Mouse (Mus musculus) layer of hippocampus, postnatal 25 days (tissue): ENCODE measurements around the gene 1700034J05Rik. TPM values are rescaled to one million over a fixed set of nuclear protein-coding genes. Genes with fewer than 3 reads are reported as not detected.

Experiments used
- DNase-seq, 2 experiments: peaks; one replicate each; pipeline ENCODE4 v3.0.0; 2022; ENCODE audit warnings: mixed read lengths in 2 of 2, low spot score in 1 of 2; ENCODE audit errors: extremely low spot score in 1 of 2
- total RNA-seq, 2 experiments: library from RNA; stranded (reverse); gene quantifications; 2 replicates each; pipeline ENCODE4 v1.2.3; 2021

1700034J05Rik gene
- total RNA-seq, 2 experiments from 2014 or later = not detected

DNA sequence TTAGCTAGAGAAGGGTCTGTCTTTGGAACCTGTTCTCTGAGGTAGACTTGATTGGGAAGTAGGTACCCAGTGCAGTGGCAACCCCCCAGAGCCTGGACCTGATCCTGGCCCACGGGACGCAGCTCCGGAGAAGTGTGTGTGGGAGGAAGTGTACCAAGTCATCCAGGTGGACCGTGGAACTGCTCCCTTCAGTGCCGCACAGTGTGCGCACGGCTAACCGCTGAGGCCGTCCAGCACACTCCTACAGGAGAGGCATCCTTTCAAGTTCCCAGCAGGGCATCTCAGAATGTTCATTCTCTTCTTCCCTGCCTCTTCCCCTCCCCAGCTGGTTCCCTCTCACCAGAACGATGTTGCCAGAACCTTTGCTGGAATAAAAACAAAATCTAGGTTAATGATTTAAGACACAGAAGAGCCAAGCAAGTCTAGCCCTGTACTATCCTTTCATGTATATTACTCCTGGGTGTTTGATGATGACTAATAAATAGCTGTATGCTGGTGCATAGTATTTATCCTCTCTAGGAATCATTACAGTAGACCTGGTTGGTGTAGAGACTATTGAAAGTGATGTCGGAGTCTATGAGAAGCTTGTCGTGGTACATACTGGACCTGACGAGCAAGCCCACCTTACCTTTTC lies 11.0 kb upstream of the 1700034J05Rik start:
- no peak for DNase-seq

GRCm38 (mm10) chr6:146963396-146964150 lies 9.4 kb upstream of the 1700034J05Rik start:
- DNase-seq = no peak

DNA sequence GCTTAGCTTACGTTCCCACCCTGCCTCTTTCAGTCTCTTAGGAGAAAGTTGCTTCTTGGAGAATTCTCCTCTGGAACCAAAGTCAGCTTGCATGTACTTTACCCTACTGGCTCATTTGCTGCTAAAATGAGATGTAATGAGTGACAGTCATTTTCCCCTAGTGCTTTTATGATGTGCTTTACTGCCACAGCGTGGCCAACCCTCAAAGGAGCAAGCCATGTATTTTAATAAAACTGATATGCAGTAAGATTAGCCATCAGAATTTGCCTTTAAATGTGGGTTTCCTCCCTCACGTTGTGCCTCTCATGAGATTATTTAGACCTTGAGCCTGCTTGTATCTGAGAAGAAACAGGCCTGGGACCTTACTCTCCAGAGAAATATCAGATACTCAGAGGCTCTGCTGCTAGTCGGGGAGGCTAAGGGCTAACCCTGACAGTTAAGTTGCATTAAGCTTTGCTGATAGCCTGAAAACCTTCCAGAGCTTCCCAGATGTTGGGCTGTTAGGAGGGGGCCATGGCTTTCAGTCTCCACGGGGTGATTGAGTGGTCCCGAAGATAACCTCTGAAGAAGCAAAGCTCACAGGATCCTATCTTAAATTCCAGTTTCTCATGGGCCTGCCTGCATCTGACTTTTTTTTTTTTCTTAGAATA lies 7.7 kb upstream of the 1700034J05Rik start:
- DNase-seq = no peak

DNA sequence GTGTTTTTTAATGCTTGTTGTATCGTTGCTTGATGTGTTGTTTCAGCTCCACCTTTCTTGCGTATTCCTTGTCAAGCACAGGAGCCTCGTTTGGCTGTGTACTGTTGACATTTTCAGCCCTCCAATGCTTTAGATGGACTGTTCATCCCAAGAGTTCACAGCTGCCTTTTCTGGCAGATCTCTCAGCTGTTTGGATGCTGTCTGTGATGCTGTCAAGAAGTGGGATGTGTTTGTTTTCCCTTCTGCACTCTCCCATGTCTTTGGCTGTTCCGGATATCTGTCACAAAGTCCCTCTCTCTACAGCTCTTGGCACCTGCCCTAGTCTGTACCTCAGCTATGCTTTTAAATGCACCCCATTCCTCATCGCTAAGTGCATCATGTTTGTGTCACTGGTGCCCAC lies 6.7 kb upstream of the 1700034J05Rik start:
- DNase-seq = no peak

GRCm38 (mm10) chr6:146959908-146960680 lies 5.9 kb upstream of the 1700034J05Rik start:
- no peak for DNase-seq

GRCm38 (mm10) chr6:146958694-146959093 lies 4.5 kb upstream of the 1700034J05Rik start:
- DNase-seq = no peak

DNA sequence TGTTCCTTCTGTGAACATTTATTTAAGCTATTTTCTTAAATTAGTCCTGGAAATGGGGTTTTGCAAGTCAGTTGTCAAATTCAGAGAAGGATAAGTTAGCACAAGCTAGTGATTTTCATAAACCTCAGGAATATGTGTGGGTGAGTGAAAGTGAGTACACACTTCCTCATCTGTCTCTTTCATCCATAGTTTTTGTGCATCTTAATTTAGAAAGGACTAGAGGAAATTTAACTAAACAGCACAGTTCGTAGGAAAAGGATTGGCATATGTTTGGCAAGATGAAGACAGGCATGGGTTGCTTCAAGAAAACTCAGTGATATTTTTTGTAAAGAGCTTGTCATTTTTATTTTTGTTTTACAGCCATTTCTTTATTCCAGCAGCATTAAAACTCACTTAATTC lies 2.7 kb upstream of the 1700034J05Rik start:
- DNase-seq = no peak

DNA sequence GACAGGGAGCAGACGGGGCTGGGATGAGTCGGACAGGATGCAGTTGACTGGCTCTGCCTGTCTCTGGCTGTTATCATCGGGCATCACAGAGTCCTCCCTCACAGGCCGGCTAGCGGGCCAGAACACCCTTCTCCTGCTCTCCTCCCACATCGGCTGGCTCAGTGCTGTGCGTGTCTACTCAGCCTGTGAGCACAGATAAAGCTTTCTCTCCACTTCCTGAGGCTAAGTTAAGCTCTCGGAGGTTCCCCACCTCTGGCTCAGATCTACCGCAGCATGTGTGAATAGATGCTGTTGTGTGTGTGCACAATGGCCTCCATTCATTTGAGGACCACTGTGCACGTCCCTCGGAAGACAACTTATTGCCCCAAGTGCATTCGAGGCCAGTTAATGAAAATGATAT lies 1.7 kb upstream of the 1700034J05Rik start:
- peak in 1 of 2 experiments; percentile 20 for DNase-seq

GRCm38 (mm10) chr6:146955475-146955874 lies 1.3 kb upstream of the 1700034J05Rik start:
- no peak for DNase-seq

DNA sequence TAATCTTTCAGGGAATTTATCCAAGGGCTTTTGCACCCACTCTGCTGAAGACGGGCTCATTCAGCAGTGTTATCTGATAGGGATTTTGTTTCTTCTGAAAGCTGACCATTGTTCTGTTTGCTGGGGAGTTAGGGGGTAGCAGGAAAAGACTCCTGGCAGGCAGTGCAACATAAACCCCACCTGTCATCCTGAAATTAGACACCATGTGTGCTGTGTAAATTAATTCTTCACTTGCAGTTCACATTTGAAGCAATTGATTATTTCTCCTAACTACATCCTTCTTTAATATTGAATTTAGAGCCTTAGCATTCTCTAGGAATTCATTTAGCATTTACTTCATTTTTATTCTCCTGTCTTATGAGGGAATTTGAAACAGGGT lies 3.8 kb downstream of the 1700034J05Rik start:
- DNase-seq = no peak

GRCm38 (mm10) chr6:146949682-146950453 lies 4.4 kb downstream of the 1700034J05Rik start:
- no peak for DNase-seq

- no peak for DNase-seq
Measured at GRCm38 (mm10) chr6:146947186-146947585, 7.0 kb downstream of the 1700034J05Rik start.

GRCm38 (mm10) chr6:146946327-146947029 lies 7.7 kb downstream of the 1700034J05Rik start:
- DNase-seq = no peak

- DNase-seq = no peak
Measured at GRCm38 (mm10) chr6:146944830-146945229, 9.4 kb downstream of the 1700034J05Rik start.

- no peak for DNase-seq
Measured at GRCm38 (mm10) chr6:146944009-146944408, 10.2 kb downstream of the 1700034J05Rik start.

- DNase-seq = no peak
Measured at GRCm38 (mm10) chr6:146941505-146942275, 12.5 kb downstream of the 1700034J05Rik start.

DNA sequence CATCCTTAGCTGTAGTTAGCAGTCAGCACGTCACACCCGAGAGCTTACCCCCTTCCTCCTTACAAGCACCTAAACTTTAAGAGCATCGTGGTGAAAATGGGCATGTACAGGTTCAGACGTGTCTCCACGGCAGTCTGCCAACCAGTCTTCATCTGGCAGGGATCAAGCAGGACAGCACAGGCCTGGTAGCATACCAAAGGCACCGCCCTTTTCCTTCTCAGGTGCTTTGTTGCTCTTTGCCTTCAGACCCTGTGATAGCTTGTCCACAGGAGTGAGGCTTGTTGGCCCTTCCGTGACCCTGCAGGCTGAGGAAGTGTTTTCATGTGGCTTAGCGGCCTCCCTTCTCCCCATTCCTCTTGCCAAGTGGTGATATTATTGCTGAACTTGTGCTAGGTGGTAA lies 15.2 kb downstream of the 1700034J05Rik start:
- DNase-seq = no peak

DNA sequence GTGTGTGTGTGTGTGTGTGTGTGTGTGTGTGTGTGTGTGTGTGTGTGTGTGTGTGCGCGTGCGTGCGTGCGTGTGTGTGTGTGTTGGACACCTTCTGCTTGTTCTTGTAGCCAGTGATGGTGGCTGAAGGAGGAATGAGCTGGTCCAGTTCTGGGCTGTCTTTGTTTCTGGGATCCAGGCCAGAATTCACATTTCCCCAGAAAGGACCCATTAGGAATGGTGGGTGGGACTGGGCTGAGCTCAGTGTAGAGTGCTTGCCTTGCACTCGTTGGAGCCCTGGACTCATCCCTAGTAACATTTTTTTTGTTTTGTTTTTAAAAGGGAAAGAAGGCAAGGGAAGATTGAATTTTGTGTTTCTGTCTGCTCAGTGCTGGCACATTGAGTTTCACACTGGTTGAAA lies 18.3 kb downstream of the 1700034J05Rik start:
- no peak for DNase-seq

GRCm38 (mm10) chr6:146933123-146933522 lies 21.1 kb downstream of the 1700034J05Rik start:
- no peak for DNase-seq
